Mouse (Mus musculus): ENCODE data around the gene E330034G19Rik. TPM values are rescaled to one million over a fixed set of nuclear protein-coding genes. Genes with fewer than 3 reads are reported as not detected.
"Not testable (repeated sequence)": the region's sequence is repeated elsewhere in the genome, so short reads cannot be mapped to it uniquely, and the experiment has no call there.

E330034G19Rik gene
- polyA plus RNA-seq (2012; rRNA removed), result 0.08 and 0.11 TPM in 2 replicates

DNA sequence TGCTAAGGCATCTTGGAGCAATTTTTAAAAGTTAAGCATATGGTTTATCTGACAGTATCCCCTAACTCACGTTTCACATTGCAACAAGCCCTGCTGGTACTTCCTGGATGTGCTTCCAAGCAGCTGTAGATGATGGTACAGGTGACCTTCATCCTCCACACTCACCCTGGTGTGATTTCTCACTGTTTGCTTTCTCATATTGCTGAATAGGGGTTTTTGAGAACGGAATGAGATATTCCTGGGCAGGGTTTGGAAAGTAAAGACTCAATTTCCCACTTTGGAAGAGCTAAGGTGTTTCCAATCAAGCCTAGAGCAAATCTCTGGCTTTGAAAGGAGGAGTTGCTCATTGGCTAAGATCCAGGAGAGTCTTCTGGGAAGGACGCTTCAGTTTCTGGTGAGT, at the start of gene E330034G19Rik:
TSS of gene E330034G19Rik (plus strand) at position 301 of the 400 bp plus-strand sequence.
- no peak for DNase-seq (ENCODE audit: extremely low spot score in 1 of 2, low spot score in 1 of 2)

DNA sequence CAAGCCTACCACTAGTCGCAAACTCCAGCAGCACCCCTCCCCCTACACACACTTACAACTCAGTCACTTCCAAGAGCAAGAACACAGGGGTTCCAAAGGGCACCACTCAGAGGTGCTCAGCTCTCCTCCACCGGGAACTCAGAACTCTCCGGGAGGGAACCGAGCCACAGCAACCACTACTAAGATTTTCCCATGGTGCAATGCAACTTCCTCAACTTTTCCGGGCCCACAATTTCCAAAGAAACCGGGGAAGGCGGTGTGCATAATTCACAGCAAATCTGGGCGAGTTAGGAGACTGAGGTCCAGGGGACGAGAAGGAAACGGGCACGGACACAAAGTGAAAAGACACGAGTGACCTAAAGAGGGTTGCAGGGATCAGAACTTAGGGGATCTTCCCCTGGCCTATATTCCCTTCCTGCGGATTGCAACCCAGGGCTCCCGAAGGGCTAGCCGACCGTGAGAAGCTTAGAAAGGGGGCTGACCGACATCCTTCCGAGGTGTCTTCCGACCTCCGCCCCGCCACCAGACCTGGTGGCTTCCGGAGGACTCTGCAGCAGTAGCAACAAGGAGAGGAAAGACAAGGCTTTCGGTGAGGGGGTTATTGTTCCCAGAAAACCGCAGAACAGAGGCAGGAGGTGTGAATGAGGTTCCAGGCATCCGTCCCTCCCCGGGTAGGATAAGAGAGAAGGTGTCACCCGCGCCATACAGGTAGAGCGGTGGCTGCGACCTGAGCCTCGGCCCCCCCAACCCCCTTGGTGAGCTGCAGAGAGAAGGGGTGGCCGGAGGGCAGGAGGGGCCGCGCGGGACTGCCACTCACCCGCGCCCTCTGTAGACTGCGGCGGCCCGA, 48.5 kb upstream of the E330034G19Rik start:
- DNase-seq (ENCODE audit: extremely low spot score in 1 of 2, low spot score in 1 of 2), result peak in 1 of 2 experiments; percentile 49

DNA sequence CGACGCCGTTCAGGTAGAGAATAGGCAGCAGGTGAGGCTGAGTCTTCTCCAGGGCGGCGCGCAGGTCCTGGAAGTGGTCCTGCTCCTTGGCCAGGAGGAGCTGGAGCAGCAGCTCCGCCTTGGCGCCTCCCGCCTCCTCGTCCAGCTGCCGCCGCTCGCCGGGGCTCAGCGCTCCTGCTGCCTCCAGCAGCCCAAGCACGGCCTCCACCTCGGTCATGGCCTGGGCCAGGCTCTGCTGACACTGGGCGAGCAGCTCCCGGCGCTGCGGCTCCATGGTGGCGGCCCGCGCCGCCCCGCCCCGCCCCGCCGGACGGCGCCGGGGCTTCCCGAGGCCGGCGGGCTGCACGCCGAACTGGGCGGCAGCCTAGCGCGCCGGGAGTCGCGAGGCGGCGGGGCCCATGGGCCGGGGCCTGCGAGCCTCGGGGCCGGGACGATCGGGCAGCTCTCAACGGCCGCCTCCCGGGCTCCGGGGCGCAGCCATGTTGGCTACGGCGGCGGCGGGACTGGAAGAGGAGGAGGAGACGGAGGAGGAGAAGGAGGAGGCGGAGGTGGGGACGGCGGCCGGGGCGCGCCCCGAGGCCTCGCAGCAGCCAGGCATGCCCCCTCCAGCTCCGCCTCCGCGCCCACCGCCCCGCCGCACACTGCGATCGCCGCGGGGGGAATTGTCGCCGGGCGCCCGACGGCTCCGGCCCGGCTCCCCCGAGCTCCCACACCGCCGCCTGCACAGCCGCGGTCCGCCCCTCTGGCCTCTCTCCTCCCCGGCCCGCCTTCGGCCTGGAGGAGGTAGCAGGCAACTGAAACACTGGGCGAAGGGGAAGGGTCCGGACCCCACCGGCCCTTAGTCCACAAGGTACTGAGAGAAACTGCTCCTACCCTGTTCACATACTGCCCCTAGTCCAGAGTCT, 47.6 kb upstream of the E330034G19Rik start, which contains the start of gene Dlg5:
TSS of gene Dlg5 (minus strand) at position 744 of the 905 bp plus-strand sequence.
- DNase-seq (ENCODE audit: extremely low spot score in 1 of 2, low spot score in 1 of 2), result peak in 1 of 2 experiments; percentile 43

DNA sequence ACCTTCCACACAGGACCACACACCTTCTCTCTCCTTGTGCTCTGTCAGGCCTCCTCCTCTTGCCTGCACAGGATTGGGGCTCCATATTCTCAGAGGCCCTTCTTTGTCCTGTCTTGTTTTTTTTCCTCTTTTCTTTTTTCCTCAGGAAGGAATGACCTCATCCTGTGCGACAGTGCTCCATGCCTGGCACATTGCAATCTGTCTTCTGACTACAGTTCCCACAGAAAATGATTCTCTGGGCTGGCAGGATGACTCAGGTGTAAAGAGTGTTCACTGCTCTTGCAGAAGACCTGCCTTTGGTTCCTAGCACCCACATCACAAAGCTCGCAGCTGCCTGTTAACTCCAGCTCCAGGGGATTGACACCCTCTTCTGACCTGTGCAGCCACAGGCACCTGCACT, 43.1 kb upstream of the E330034G19Rik start:
- DNase-seq (ENCODE audit: extremely low spot score in 1 of 2, low spot score in 1 of 2), result no peak

DNA sequence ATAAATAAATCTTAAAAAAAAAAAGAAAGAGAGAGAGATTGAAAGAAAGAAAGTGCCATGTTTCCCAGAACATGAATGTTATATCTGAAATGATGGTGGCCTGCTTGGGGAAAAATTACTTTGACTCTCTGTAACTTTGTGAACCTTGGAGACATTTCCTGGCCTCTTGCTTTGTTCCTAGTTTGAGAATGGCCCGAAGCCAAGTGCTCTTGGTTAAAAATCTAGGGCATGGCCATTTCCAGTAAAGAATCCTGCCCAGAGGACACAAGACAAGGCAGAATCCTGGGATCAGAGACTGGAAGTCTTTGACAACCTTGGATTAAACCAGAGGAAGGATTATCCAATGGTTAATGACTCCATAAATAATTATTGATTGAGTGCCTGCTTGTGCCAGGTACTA, 41.7 kb upstream of the E330034G19Rik start:
- no peak for DNase-seq (ENCODE audit: extremely low spot score in 1 of 2, low spot score in 1 of 2)

DNA sequence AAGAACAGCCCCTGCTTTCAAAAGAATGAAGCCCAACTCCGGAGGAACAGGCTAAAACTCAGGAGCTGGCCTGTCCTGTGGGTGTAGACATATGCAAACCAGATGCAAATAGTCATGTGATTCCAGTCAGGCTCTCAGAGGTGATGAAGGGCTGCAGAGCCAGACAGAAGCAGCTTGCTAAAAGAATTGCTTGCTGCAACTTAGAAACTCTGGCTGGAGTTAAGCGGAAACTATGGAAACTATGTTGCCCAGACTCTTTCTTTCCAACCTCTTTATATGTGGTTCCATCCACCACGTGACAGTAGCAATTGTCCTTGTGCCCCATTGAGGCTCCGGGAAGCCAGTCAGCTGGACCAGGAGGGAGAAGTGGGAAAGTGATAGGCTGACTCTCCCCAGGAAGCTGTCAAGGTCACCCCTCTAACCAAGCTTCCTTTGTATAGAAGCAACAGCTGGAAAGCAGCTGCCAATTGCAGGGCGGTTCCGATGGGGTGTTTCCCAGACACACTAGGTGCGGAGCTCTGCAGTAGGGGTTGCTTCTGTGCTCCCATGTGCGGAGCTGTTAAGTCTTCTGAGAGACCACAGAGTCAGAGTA, 39.3 kb upstream of the E330034G19Rik start:
- DNase-seq (ENCODE audit: extremely low spot score in 1 of 2, low spot score in 1 of 2), result no peak

DNA sequence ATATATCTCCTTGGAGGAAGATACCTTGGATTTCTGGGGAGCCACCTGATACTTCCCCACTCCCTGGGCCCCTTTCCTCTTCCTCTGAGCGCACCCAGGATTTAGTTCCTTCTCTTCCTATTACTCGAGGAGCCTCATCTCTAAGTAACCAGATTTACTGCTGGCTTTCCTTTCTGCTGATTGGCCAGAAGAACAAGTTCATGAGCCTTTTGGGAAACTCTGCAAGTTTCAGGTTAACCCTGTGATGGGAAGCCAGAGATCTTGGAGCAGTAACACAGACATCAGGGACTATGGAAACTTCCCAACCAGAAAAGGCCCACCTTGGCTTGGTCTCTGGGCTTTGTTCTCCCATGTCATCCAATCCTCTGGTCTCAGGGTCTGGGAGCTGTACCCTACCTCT, 37.1 kb upstream of the E330034G19Rik start:
- DNase-seq (ENCODE audit: extremely low spot score in 1 of 2, low spot score in 1 of 2), result no peak

DNA sequence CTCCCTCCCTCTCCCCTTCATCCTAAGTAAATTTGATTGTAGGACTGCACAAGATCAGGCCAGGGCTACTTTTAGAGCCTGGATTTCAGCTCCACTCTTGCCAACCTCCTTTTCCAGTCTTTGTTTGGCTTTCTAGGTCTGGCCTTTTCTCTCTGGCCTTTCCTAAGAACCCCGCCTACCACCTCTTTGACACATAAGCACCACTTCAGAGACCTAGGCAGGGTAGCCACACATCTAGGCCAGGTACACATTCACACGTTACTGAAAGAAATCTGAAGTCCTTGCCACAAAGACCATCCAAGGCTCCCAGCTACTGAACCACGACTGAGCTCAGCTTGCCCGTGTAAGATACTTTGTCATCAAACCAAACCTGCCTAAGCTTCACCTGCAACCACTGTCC, 32.6 kb upstream of the E330034G19Rik start:
- DNase-seq (ENCODE audit: extremely low spot score in 1 of 2, low spot score in 1 of 2), result no peak

DNA sequence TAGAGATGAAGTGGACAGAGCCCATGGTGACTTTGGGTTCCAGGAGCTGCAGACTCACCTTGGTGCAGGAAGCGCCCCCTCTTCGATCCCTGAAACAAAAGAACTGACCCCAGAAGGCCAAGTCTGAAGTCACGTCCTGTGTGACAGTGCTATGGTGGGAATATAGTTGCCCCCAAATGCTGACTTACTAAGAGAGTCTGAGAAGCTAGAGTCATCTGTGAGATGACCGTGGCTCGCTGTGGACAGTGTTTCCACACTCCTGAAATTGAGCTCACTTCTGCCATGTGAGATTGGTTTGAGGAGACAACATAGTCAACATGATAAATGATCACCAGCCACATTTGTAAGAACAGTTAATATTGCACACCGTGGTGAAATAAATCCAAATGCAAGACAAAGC, 30.6 kb upstream of the E330034G19Rik start:
- DNase-seq (ENCODE audit: extremely low spot score in 1 of 2, low spot score in 1 of 2), result no peak

DNA sequence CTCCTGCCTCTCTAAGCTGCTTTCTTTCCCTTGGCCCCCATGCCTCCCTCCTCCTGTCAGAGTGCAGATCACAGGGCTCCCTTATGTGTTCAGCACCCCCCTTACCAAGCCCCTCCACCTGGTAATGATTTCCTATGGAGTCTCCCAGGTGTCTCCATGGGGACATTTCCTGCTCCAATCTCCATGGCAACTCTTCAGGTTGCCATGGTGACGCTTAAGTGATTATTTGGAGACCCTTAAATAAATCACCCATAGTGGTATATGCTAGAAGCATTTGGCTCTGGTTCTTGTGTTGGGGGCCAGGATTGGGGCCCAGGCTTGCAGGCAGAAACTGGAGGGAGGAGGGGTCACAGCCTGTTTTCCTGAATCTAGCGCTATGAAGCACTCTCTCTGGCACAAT, 30.1 kb upstream of the E330034G19Rik start:
- no peak for DNase-seq (ENCODE audit: extremely low spot score in 1 of 2, low spot score in 1 of 2)

DNA sequence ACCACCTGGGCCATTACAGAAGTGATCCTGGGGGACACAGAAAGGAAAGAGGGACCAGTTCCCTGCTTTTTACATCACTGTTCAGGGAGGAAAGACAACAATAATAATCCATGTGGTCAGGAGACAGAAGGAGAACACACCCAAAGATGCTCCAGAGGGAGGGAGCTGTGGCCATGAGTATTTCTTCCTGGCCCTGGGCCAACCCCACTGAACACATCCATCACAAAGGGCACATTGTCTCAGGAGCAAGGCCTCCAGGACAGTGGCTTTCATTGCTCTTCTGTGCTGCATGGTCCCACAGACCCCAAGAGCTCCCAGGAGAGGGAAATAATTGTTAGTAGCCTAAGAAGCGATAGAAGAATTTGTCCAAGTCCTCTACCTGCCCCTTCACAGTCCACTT, 23.4 kb upstream of the E330034G19Rik start:
- no peak for DNase-seq (ENCODE audit: extremely low spot score in 1 of 2, low spot score in 1 of 2)

DNA sequence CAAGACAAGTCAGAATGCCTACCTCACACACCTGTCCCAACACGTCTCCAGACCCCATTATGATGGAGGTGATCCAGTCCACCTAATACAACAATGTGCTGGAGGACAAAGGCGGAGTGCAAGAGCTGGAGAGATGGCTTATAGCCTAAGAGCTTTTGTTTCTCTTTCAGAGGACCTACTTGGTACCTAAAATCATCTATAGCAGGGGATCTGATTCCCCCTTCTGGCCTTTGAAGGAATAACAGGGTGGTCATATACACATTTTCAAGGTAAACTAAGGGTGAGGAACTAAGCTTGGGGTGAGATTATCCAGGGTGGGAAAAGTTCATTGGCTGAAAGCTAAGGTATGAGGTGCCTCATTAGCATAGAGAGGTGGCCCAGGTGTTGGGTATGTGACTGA, 19.4 kb upstream of the E330034G19Rik start:
- DNase-seq (ENCODE audit: extremely low spot score in 1 of 2, low spot score in 1 of 2), result peak in 1 of 2 experiments; percentile 64

DNA sequence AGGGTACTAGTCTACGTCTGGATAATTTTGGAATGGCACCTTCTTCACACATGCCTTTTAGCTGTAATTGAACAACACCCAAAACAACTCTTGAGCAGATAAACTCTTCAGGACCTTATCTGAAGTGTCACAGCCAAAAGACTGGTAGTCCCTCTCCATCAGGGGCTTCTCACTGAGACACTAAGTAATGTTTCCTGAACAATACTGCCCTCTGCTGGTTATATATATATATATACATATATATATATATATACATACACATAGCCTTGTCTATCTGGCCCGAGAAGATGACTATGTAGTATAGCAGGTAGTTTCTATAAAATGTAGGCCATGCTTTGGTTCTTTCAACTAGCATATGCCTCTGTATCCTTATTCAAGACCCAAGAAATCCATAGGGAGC, 17.5 kb upstream of the E330034G19Rik start:
- no peak for DNase-seq (ENCODE audit: extremely low spot score in 1 of 2, low spot score in 1 of 2)

DNA sequence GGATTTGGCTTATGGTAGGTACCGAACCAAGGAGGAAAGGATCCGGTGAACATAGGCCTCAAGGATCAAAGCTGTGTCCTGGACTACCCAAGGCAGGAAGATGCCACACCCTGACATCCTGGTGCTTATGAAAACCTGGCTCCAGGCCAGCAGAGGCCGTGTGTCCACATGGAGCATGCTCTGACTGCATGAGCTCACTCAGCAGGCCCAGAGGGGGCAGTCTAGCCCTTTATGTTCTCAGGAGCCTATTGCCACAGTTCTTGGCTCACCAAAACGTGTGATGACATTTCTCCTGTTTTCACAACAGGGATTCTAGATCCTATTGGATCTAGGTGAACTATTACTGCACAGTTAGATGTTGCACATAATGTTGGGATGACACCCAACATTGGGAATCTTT, 11.7 kb upstream of the E330034G19Rik start:
- DNase-seq (ENCODE audit: extremely low spot score in 1 of 2, low spot score in 1 of 2), result no peak

DNA sequence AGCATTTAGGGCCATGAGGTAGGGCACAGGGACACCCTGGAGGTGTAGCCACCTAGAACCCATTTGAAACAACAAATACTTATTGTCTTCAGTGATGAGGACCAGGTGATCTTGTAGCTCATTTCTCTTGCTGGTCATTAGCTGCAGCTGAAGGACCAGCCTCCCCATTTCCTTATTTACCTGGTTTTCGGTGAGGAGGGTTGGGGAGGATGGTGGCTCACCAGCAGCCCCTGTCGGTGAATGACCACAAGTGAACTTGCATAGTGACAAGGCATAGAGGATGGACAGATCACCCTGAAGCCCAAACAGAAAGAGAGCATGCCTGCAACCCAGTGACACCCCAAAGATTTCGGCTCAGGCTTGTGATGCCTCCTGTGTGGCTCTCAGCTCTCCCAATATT, 10.7 kb upstream of the E330034G19Rik start:
- DNase-seq (ENCODE audit: extremely low spot score in 1 of 2, low spot score in 1 of 2), result no peak

DNA sequence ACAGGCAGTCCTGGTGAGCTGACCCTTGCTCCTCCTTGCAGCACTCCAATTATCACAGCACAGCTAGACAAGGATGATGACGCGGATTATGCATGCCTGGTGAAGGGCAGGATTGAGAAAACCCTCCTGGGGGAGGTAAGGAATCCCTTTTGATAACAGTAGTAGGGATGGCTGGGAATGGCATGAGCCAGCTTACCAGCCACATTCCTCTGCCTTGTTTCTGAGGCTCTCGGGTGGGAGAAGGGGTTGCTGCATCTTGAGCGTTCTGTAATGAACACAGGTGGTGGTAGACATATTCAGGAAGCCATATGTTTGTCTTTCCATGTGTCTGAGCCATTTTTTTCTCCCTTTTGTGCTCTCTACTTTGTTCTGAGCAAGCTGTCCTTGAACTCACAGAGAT, 6.9 kb upstream of the E330034G19Rik start:
- no peak for DNase-seq (ENCODE audit: extremely low spot score in 1 of 2, low spot score in 1 of 2)

DNA sequence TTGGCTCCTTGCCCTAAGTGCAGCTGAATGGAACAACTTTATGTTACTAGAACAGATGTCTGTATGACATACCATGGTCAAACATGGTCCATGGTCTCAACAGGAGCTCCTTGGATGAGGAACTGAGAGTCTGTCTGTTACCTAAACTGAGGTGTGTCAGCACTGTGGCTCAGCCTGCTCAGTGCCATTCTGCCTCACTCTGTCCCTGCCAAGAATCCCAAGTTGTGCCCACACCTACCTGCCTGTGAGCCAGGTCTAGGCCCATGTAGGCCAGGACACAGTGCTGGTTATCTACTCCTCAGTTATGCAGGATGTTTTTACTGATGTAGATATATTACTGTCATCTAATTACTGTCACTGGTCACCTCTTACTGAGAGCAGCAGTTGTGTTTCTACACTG, 2.3 kb upstream of the E330034G19Rik start:
- no peak for DNase-seq (ENCODE audit: extremely low spot score in 1 of 2, low spot score in 1 of 2)

DNA sequence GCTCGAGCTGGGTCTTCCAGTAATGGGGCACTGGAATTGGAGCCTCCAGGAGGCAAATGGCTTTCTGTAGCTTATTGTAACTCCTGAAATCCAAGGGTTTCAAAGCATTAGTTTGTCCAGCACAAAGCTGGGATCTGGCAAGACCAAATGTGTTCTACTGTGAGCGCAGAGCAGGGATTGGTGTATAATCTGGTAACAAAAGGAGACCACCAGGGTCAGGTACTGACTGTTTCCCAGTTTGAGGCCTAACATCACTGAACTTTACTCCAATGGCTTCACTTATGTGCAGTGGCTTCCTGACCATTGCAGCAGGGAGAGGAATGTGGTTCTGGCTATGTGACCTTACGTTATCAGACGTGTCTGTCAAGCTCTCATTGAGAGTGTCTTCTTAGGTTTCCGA, 617 bp downstream of the E330034G19Rik start:
- DNase-seq (ENCODE audit: extremely low spot score in 1 of 2, low spot score in 1 of 2), result no peak

DNA sequence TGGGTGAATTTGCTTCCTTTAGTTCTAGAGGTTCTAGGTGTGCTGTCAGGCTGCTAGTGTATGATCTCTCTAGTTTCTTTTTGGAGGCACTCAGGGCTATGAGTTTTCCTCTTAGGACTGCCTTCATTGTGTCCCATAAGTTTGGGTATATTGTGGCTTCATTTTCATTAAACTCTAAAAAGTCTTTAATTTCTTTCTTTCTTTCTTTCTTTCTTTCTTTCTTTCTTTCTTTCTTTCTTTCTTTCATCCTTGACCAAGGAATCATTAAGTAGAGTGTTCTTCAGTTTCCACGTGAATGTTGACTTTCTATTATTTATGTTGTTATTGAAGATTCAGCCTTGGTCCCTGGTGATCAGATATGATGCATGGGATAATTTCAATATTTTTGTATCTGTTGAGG, 9.1 kb downstream of the E330034G19Rik start:
- DNase-seq (ENCODE audit: extremely low spot score in 1 of 2, low spot score in 1 of 2), result not testable (repeated sequence)

DNA sequence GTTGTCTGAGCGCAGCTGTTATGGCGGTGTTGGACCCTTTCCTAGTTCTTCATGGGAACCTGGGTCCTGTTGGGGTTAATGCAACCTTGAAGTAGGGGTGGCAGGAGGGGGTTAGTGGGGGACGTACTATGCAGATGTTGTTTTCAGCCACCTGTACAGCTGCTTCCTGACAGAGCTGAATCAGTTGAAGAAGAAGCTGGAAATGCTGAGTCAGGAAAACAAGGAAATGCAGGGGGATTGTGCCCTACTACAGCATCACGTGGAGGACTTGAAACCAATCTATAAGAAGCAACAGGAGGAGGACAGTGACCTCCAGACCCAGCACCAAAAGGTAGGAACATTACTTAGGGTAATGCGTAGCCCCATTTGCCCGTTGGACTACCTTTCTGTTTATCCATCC, 13.7 kb downstream of the E330034G19Rik start:
- DNase-seq (ENCODE audit: extremely low spot score in 1 of 2, low spot score in 1 of 2), result no peak

DNA sequence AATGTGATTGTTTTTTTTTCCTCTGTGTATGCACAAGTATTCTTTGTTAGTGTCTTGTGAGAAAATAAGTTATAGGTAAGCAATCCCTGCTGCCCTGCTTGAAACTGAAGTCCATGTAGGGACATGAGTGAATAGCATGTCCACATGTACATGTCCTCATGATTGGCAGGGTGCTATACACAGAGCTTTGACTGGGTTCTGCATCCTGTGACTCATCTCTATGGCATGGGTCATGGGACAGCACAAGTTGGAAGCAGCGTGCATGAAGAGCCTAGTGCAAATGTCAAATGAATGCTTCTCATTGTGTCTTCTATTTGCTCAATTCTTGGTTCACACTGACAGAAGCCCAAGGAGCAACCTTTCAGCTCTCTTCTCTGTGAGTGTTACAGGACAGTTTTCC, 14.1 kb downstream of the E330034G19Rik start:
- DNase-seq (ENCODE audit: extremely low spot score in 1 of 2, low spot score in 1 of 2), result no peak

All from frontal cortex, adult 2 months (tissue).